Mouse (Mus musculus) testis, adult 2 months (tissue): Measurements from ENCODE around the gene Snrnp25. TPM values are rescaled to one million over a fixed set of nuclear protein-coding genes. Genes with fewer than 3 reads are reported as not detected.

ENCODE experiments used
- H3K27ac ChIP-seq: fragments of 200-500 bp; 2 replicates; pipeline ENCODE4 v1.5.1; 2012; ENCODE audit warnings: low read depth, low read length; ENCODE audit not compliant: control insufficient read depth, insufficient read depth
- H3K27me3 ChIP-seq: fragments of 200-500 bp; 2 replicates; pipeline ENCODE4 v1.6.1; 2012; ENCODE audit warnings: mild to moderate bottlenecking, low read length, moderate library complexity; ENCODE audit not compliant: control insufficient read depth, insufficient read depth
- H3K36me3 ChIP-seq: fragments of 200-500 bp; 2 replicates; pipeline ENCODE4 v1.6.1; 2012; ENCODE audit warnings: mild to moderate bottlenecking, low read length; ENCODE audit not compliant: control insufficient read depth, insufficient read depth
- H3K4me1 ChIP-seq: fragments of 200-500 bp; 2 replicates; pipeline ENCODE4 v1.6.1; 2012; ENCODE audit warnings: low read length; ENCODE audit not compliant: control insufficient read depth, insufficient read depth
- H3K4me3 ChIP-seq: fragments of 200-500 bp; 2 replicates; pipeline ENCODE4 v1.5.1; 2012; ENCODE audit warnings: low read depth, mild to moderate bottlenecking, low read length, moderate library complexity, mixed read lengths; ENCODE audit not compliant: control insufficient read depth
- CTCF ChIP-seq: fragments of 200-500 bp; IDR thresholded peaks from 2 replicates; pipeline ENCODE4 v1.5.1; 2012; ENCODE audit warnings: low read depth, mild to moderate bottlenecking, inconsistent platforms, low read length, moderate library complexity; ENCODE audit not compliant: control insufficient read depth, insufficient read depth, insufficient replicate concordance
- POLR2A ChIP-seq: fragments of 200-500 bp; IDR thresholded peaks from 2 replicates; pipeline ENCODE4 v1.6.1; 2012; ENCODE audit warnings: low read depth, mild to moderate bottlenecking, inconsistent platforms, low read length, moderate library complexity; ENCODE audit not compliant: control insufficient read depth
- polyA plus RNA-seq: library from polyadenylated mRNA; depleted of rRNA; stranded (reverse); fragments of >200 nt; gene quantifications from 2 replicates; pipeline ENCODE4 v1.2.3, GENCODE M21; 2012

The Snrnp25 gene
- polyA plus RNA-seq, 1 experiment, result 38.8 TPM

GRCm38 (mm10) chr11:32161922-32162804 lies 43.1 kb upstream of the Snrnp25 start:
- H3K27ac ChIP-seq, result no peak overlapping the region

GRCm38 (mm10) chr11:32166683-32167082 lies 38.5 kb upstream of the Snrnp25 start:
- Histone ChIP-seq H3K36me3 (no peaks in the 10 kb centered on the region), H3K27me3 (no peaks in the 10 kb centered on the region), H3K4me1 (peaks cover 1% of the 10 kb centered on the region; the same call in 1 of the 2 replicates), H3K4me3 (no peak overlapping the region), H3K27ac (no peak overlapping the region)
- no peak for TF ChIP-seq CTCF
- no peak for TF ChIP-seq POLR2A

More at GRCm38 (mm10) chr11:32161922-32162804, 43.1 kb upstream of the Snrnp25 start:
- H3K4me1 ChIP-seq, result peaks cover 3% of the 10 kb centered on the region; the same call in 1 of the 2 replicates
- H3K4me3 ChIP-seq, result peak overlapping the region; percentile 23
- H3K36me3 ChIP-seq, result no peaks in the 10 kb centered on the region
- H3K27me3 ChIP-seq, result no peaks in the 10 kb centered on the region
- no peak for TF ChIP-seq POLR2A
- TF ChIP-seq CTCF, result peak; percentile 94

GRCm38 (mm10) chr11:32178506-32178905 lies 26.7 kb upstream of the Snrnp25 start:
- Histone ChIP-seq H3K36me3 (no peaks in the 10 kb centered on the region), H3K4me1 (no peaks in the 10 kb centered on the region), H3K27me3 (no peaks in the 10 kb centered on the region), H3K4me3 (no peak overlapping the region), H3K27ac (no peak overlapping the region)
- TF ChIP-seq CTCF, result no peak
- no peak for TF ChIP-seq POLR2A

GRCm38 (mm10) chr11:32181246-32181645 lies 24.0 kb upstream of the Snrnp25 start:
- H3K36me3 ChIP-seq, result no peaks in the 10 kb centered on the region
- H3K27ac ChIP-seq, result no peak overlapping the region
- no peaks in the 10 kb centered on the region for H3K4me1 ChIP-seq
- H3K27me3 ChIP-seq, result no peaks in the 10 kb centered on the region
- H3K4me3 ChIP-seq, result no peak overlapping the region
- no peak for TF ChIP-seq CTCF
- no peak for TF ChIP-seq POLR2A

- H3K36me3 ChIP-seq, result no peaks in the 10 kb centered on the region
- no peaks in the 10 kb centered on the region for H3K27me3 ChIP-seq
- H3K27ac ChIP-seq, result no peak overlapping the region
- peak; percentile 88 for TF ChIP-seq CTCF
- TF ChIP-seq POLR2A, result no peak
- H3K4me1 ChIP-seq, result no peaks in the 10 kb centered on the region
- no peak overlapping the region for H3K4me3 ChIP-seq
These were observed 23.0 kb upstream of the Snrnp25 start for GRCm38 (mm10) chr11:32181973-32182868.

- no peak for TF ChIP-seq CTCF
- TF ChIP-seq POLR2A, result no peak
- Histone ChIP-seq H3K4me3 (no peak overlapping the region), H3K36me3 (no peaks in the 10 kb centered on the region), H3K27ac (no peak overlapping the region), H3K27me3 (no peaks in the 10 kb centered on the region), H3K4me1 (peaks cover 5% of the 10 kb centered on the region)
These were observed 20.7 kb upstream of the Snrnp25 start for GRCm38 (mm10) chr11:32184469-32184868.

- Histone ChIP-seq H3K4me3 (no peak overlapping the region), H3K27ac (no peak overlapping the region), H3K36me3 (no peaks in the 10 kb centered on the region), H3K27me3 (no peaks in the 10 kb centered on the region), H3K4me1 (peaks cover 6% of the 10 kb centered on the region)
- TF ChIP-seq POLR2A, result no peak
These were observed 19.2 kb upstream of the Snrnp25 start for GRCm38 (mm10) chr11:32186031-32186430.
